Mouse (Mus musculus): ENCODE data around the gene Dab1. TPM values are rescaled to one million over a fixed set of nuclear protein-coding genes. Genes with fewer than 3 reads are reported as not detected.

The Dab1 gene
- polyA plus RNA-seq, 1 experiment from 2014 or later, result 114 TPM

GRCm38 (mm10) chr4:104468666-104469065, 849.5 kb downstream of the Dab1 start:
- no peak for ATAC-seq
- 81% methylated on average over 3 of the region's 3 CpGs for WGBS
- Histone ChIP-seq H3K4me3 (replicated peaks) (no peak overlapping the region), H3K36me3 (no peaks in the 10 kb centered on the region), H3K4me2 (replicated peaks) (no peak overlapping the region), H3K27ac (no peak overlapping the region), H3K4me1 (replicated peaks) (peaks cover 29% of the 10 kb centered on the region), H3K9ac (replicated peaks) (no peak overlapping the region), H3K9me3 (no peaks in the 10 kb centered on the region), H3K27me3 (no peaks in the 10 kb centered on the region)

- Histone ChIP-seq H3K4me2 (replicated peaks) (no peak overlapping the region), H3K9me3 (no peaks in the 10 kb centered on the region), H3K9ac (replicated peaks) (no peak overlapping the region), H3K27ac (no peak overlapping the region), H3K36me3 (no peaks in the 10 kb centered on the region), H3K27me3 (no peaks in the 10 kb centered on the region), H3K4me3 (replicated peaks) (no peak overlapping the region), H3K4me1 (replicated peaks) (no peaks in the 10 kb centered on the region; the same call in 1 of the 2 replicates)
- ATAC-seq, result no peak
- 56% methylated on average over 4 of the region's 4 CpGs for WGBS
Observed at GRCm38 (mm10) chr4:104472915-104473314, 853.8 kb downstream of the Dab1 start.

- H3K27me3 ChIP-seq, result no peaks in the 10 kb centered on the region
- 86% methylated on average over 7 of the region's 7 CpGs for WGBS
- no peak for ATAC-seq
- H3K9ac ChIP-seq (replicated peaks), result no peak overlapping the region
- H3K27ac ChIP-seq, result no peak overlapping the region
- no peaks in the 10 kb centered on the region for H3K36me3 ChIP-seq
- H3K9me3 ChIP-seq, result no peaks in the 10 kb centered on the region
- H3K4me1 ChIP-seq (replicated peaks), result no peaks in the 10 kb centered on the region; the same call in 1 of the 2 replicates
- no peak overlapping the region for H3K4me2 ChIP-seq (replicated peaks)
- H3K4me3 ChIP-seq (replicated peaks), result no peak overlapping the region
Observed at GRCm38 (mm10) chr4:104476841-104477240, 857.7 kb downstream of the Dab1 start.

GRCm38 (mm10) chr4:104483948-104484347, 864.8 kb downstream of the Dab1 start:
- Histone ChIP-seq H3K9me3 (no peaks in the 10 kb centered on the region), H3K27me3 (no peaks in the 10 kb centered on the region), H3K4me3 (replicated peaks) (no peak overlapping the region), H3K27ac (no peak overlapping the region), H3K4me2 (replicated peaks) (no peak overlapping the region), H3K36me3 (no peaks in the 10 kb centered on the region), H3K9ac (replicated peaks) (no peak overlapping the region), H3K4me1 (replicated peaks) (peaks cover 9% of the 10 kb centered on the region; the same call in 1 of the 2 replicates)
- WGBS, result 90% methylated on average over 1 of the region's 1 CpGs
- ATAC-seq, result no peak

GRCm38 (mm10) chr4:104497221-104497620, 878.1 kb downstream of the Dab1 start:
- WGBS, result 9% methylated on average over 1 of the region's 1 CpGs
- peaks cover 54% of the 10 kb centered on the region for H3K4me1 ChIP-seq (replicated peaks)
- H3K9me3 ChIP-seq, result no peaks in the 10 kb centered on the region
- no peaks in the 10 kb centered on the region for H3K27me3 ChIP-seq
- no peak overlapping the region for H3K4me2 ChIP-seq (replicated peaks)
- peak; percentile 79 for ATAC-seq
- no peaks in the 10 kb centered on the region for H3K36me3 ChIP-seq
- peak overlapping the region; percentile 52 for H3K27ac ChIP-seq
- H3K9ac ChIP-seq (replicated peaks), result no peak overlapping the region
- no peak overlapping the region for H3K4me3 ChIP-seq (replicated peaks)

GRCm38 (mm10) chr4:104500112-104500511, 881.0 kb downstream of the Dab1 start:
- Histone ChIP-seq H3K4me3 (replicated peaks) (no peak overlapping the region), H3K4me1 (replicated peaks) (peaks cover 54% of the 10 kb centered on the region), H3K27ac (no peak overlapping the region), H3K9me3 (no peaks in the 10 kb centered on the region), H3K4me2 (replicated peaks) (no peak overlapping the region), H3K9ac (replicated peaks) (no peak overlapping the region), H3K27me3 (no peaks in the 10 kb centered on the region), H3K36me3 (no peaks in the 10 kb centered on the region)
- no peak for ATAC-seq
- 78% methylated on average over 2 of the region's 2 CpGs for WGBS

GRCm38 (mm10) chr4:104500646-104501045, 881.5 kb downstream of the Dab1 start:
- Histone ChIP-seq H3K4me3 (replicated peaks) (no peak overlapping the region), H3K36me3 (no peaks in the 10 kb centered on the region), H3K27me3 (no peaks in the 10 kb centered on the region), H3K4me2 (replicated peaks) (no peak overlapping the region), H3K27ac (no peak overlapping the region), H3K9ac (replicated peaks) (no peak overlapping the region), H3K9me3 (no peaks in the 10 kb centered on the region), H3K4me1 (replicated peaks) (peaks cover 53% of the 10 kb centered on the region)
- no peak for ATAC-seq
- WGBS, result 60% methylated on average over 4 of the region's 4 CpGs

GRCm38 (mm10) chr4:104501245-104501644, 882.1 kb downstream of the Dab1 start:
- 78% methylated on average over 4 of the region's 4 CpGs for WGBS
- ATAC-seq, result no peak
- no peaks in the 10 kb centered on the region for H3K9me3 ChIP-seq

GRCm38 (mm10) chr4:104504916-104505315, 885.8 kb downstream of the Dab1 start:
- Histone ChIP-seq H3K4me2 (replicated peaks) (no peak overlapping the region), H3K36me3 (no peaks in the 10 kb centered on the region), H3K9ac (replicated peaks) (no peak overlapping the region), H3K4me3 (replicated peaks) (no peak overlapping the region), H3K9me3 (no peaks in the 10 kb centered on the region), H3K4me1 (replicated peaks) (peaks cover 50% of the 10 kb centered on the region), H3K27ac (no peak overlapping the region), H3K27me3 (no peaks in the 10 kb centered on the region)
- ATAC-seq, result no peak

More at GRCm38 (mm10) chr4:104501245-104501644, 882.1 kb downstream of the Dab1 start:
- Histone ChIP-seq H3K9ac (replicated peaks) (no peak overlapping the region), H3K36me3 (no peaks in the 10 kb centered on the region), H3K4me1 (replicated peaks) (peaks cover 52% of the 10 kb centered on the region), H3K4me3 (replicated peaks) (no peak overlapping the region), H3K27ac (no peak overlapping the region), H3K27me3 (no peaks in the 10 kb centered on the region), H3K4me2 (replicated peaks) (no peak overlapping the region)

- H3K9me3 ChIP-seq, result no peaks in the 10 kb centered on the region
- 0 out of 2 replicates have a peak overlapping the region, but pooled peaks have one; percentile 39 for H3K27ac ChIP-seq
- peaks cover 37% of the 10 kb centered on the region for H3K4me1 ChIP-seq (replicated peaks)
- H3K27me3 ChIP-seq, result no peaks in the 10 kb centered on the region
- H3K36me3 ChIP-seq, result no peaks in the 10 kb centered on the region
- H3K9ac ChIP-seq (replicated peaks), result no peak overlapping the region
- no peak overlapping the region for H3K4me3 ChIP-seq (replicated peaks)
- ATAC-seq, result no peak
- 42% methylated on average over 5 of the region's 5 CpGs for WGBS
- no peak overlapping the region for H3K4me2 ChIP-seq (replicated peaks)
Observed at GRCm38 (mm10) chr4:104509230-104509985, 890.2 kb downstream of the Dab1 start.

- Histone ChIP-seq H3K4me3 (replicated peaks) (no peak overlapping the region), H3K27me3 (no peaks in the 10 kb centered on the region), H3K36me3 (no peaks in the 10 kb centered on the region), H3K9me3 (no peaks in the 10 kb centered on the region), H3K4me1 (replicated peaks) (peaks cover 35% of the 10 kb centered on the region), H3K4me2 (replicated peaks) (no peak overlapping the region), H3K27ac (no peak overlapping the region), H3K9ac (replicated peaks) (no peak overlapping the region)
- ATAC-seq, result no peak
- WGBS, result 95% methylated on average over 6 of the region's 6 CpGs
Observed at GRCm38 (mm10) chr4:104511855-104512254, 892.7 kb downstream of the Dab1 start.

GRCm38 (mm10) chr4:104512513-104512912, 893.4 kb downstream of the Dab1 start:
- WGBS, result 87% methylated on average over 8 of the region's 8 CpGs
- no peaks in the 10 kb centered on the region for H3K9me3 ChIP-seq
- no peak overlapping the region for H3K9ac ChIP-seq (replicated peaks)
- no peak overlapping the region for H3K27ac ChIP-seq
- H3K27me3 ChIP-seq, result no peaks in the 10 kb centered on the region
- H3K4me2 ChIP-seq (replicated peaks), result no peak overlapping the region
- H3K4me1 ChIP-seq (replicated peaks), result peaks cover 35% of the 10 kb centered on the region
- ATAC-seq, result no peak
- no peak overlapping the region for H3K4me3 ChIP-seq (replicated peaks)
- H3K36me3 ChIP-seq, result no peaks in the 10 kb centered on the region

GRCm38 (mm10) chr4:104513622-104514021, 894.5 kb downstream of the Dab1 start:
- 37% methylated on average over 7 of the region's 7 CpGs for WGBS
- no peaks in the 10 kb centered on the region for H3K27me3 ChIP-seq
- peak; percentile 67 for ATAC-seq
- no peak overlapping the region for H3K9ac ChIP-seq (replicated peaks)
- peak overlapping the region; percentile 40 for H3K4me2 ChIP-seq (replicated peaks)
- peak overlapping the region; percentile 5; the same call in 1 of the 2 replicates for H3K27ac ChIP-seq
- H3K9me3 ChIP-seq, result no peaks in the 10 kb centered on the region
- no peaks in the 10 kb centered on the region for H3K36me3 ChIP-seq
- H3K4me1 ChIP-seq (replicated peaks), result peaks cover 29% of the 10 kb centered on the region
- H3K4me3 ChIP-seq (replicated peaks), result no peak overlapping the region
